Mouse (Mus musculus) CH12.LX (cell line): ENCODE measurements around the gene Etv2. TPM values are rescaled to one million over a fixed set of nuclear protein-coding genes. Genes with fewer than 3 reads are reported as not detected.

Source experiments
- DNase-seq: peaks from one replicate; pipeline ENCODE4 v3.0.0-alpha.2; 2013; ENCODE audit errors: extremely low read depth
- H3K27ac ChIP-seq: 2 replicates; pipeline ENCODE4 v1.5.1; 2012; ENCODE audit warnings: low read depth, mild to moderate bottlenecking, control low read depth, moderate library complexity; ENCODE audit not compliant: insufficient read depth
- H3K27me3 ChIP-seq: replicated peaks from 2 replicates; pipeline ENCODE3; 2012; ENCODE audit warnings: inconsistent platforms
- H3K36me3 ChIP-seq, 2 experiments: replicated peaks in 1 of 2; 2 replicates each; pipeline versions ENCODE3 to v1.6.1; 2012; ENCODE audit warnings: inconsistent platforms in 1 of 2, low read length in 1 of 2, mild to moderate bottlenecking in 1 of 2, mixed read lengths in 1 of 2, moderate library complexity in 1 of 2; ENCODE audit not compliant: control insufficient read depth in 1 of 2, insufficient read depth in 1 of 2
- H3K4me1 ChIP-seq, 2 experiments: 2 replicates each; pipeline ENCODE4 v1.6.1; 2012; ENCODE audit warnings: inconsistent platforms in 1 of 2, moderate library complexity in 1 of 2; ENCODE audit not compliant: insufficient read depth in 2 of 2, control insufficient read depth in 1 of 2
- H3K4me2 ChIP-seq: 2 replicates; pipeline ENCODE4 v1.6.1; 2012; ENCODE audit warnings: low read depth, mild to moderate bottlenecking, control low read depth; ENCODE audit not compliant: poor library complexity, insufficient read depth, severe bottlenecking
- H3K4me3 ChIP-seq, 3 experiments: fragments of 150-350 bp in 1 of 3; sonication (generic) in 1 of 3; replicated peaks in 1 of 3; 2 replicates each; pipeline versions ENCODE3 to v1.5.1; 2011 to 2012; ENCODE audit warnings: low read depth in 2 of 3, low read length in 2 of 3, mild to moderate bottlenecking in 2 of 3, moderate library complexity in 2 of 3, control low read depth in 1 of 3, improper control_type of control experiment in 1 of 3, inconsistent platforms in 1 of 3, mixed read lengths in 1 of 3; ENCODE audit not compliant: poor library complexity in 1 of 3
- H3K79me2 ChIP-seq: replicated peaks from 2 replicates; pipeline ENCODE4 v1.6.1; 2012; ENCODE audit warnings: mild to moderate bottlenecking, moderate library complexity; ENCODE audit not compliant: control insufficient read depth, poor library complexity, insufficient read depth, severe bottlenecking; ENCODE audit errors: extremely low read depth
- H3K9ac ChIP-seq: 2 replicates; pipeline ENCODE4 v1.6.1; 2012; ENCODE audit warnings: low read depth, mild to moderate bottlenecking, control low read depth, moderate library complexity; ENCODE audit not compliant: insufficient read depth
- H3K9me3 ChIP-seq: replicated peaks from 2 replicates; pipeline ENCODE3; 2012; ENCODE audit warnings: low read length, inconsistent platforms, mixed read lengths
- BHLHE40 ChIP-seq: IDR thresholded peaks from 2 replicates; pipeline ENCODE4 v1.6.1; 2011; ENCODE audit warnings: mild to moderate bottlenecking, low read depth, low read length, improper control_type of control experiment
- CHD1 ChIP-seq: IDR thresholded peaks from 2 replicates; pipeline ENCODE4 v1.6.1; 2012; ENCODE audit warnings: low read depth, low read length, improper control_type of control experiment, inconsistent platforms
- CHD2 ChIP-seq: IDR thresholded peaks from 2 replicates; pipeline ENCODE4 v1.6.1; 2011; ENCODE audit warnings: low read length, improper control_type of control experiment
- CTCF ChIP-seq, 2 experiments: IDR thresholded peaks in 1 of 2; conservative IDR thresholded peaks in 1 of 2; 2 replicates each; pipeline ENCODE4 v1.5.1; 2011 to 2012; ENCODE audit warnings: low read depth in 2 of 2, low read length in 2 of 2, improper control_type of control experiment in 1 of 2, inconsistent platforms in 1 of 2, mild to moderate bottlenecking in 1 of 2, moderate library complexity in 1 of 2
- E2F4 ChIP-seq: IDR thresholded peaks from 2 replicates; pipeline ENCODE4 v1.6.1; 2011; ENCODE audit warnings: low read depth, low read length, improper control_type of control experiment; ENCODE audit not compliant: insufficient replicate concordance
- ELF1 ChIP-seq: IDR thresholded peaks from 2 replicates; pipeline ENCODE4 v1.6.1; 2014; ENCODE audit warnings: low read depth, mild to moderate bottlenecking, inconsistent platforms, low read length, improper control_type of control experiment
- EP300 ChIP-seq: IDR thresholded peaks from 2 replicates; pipeline ENCODE4 v1.6.1; 2011; ENCODE audit warnings: low read length, improper control_type of control experiment
- ETS1 ChIP-seq: conservative IDR thresholded peaks from 2 replicates; pipeline ENCODE4 v1.6.1; 2012; ENCODE audit warnings: low read depth, mild to moderate bottlenecking, inconsistent platforms, low read length, improper control_type of control experiment, moderate library complexity
- IRF4 ChIP-seq: IDR thresholded peaks from 2 replicates; pipeline ENCODE4 v1.6.1; 2014; ENCODE audit warnings: low read depth, mild to moderate bottlenecking, inconsistent platforms, low read length, improper control_type of control experiment
- JUN ChIP-seq: IDR thresholded peaks from 2 replicates; pipeline ENCODE4 v1.6.1; 2011; ENCODE audit warnings: low read depth, mild to moderate bottlenecking, low read length, improper control_type of control experiment, moderate library complexity; ENCODE audit not compliant: insufficient read depth
- KAT2A ChIP-seq: IDR thresholded peaks from 2 replicates; pipeline ENCODE4 v1.6.1; 2012; ENCODE audit warnings: low read length, improper control_type of control experiment, inconsistent platforms; ENCODE audit not compliant: insufficient replicate concordance
- MAX ChIP-seq: IDR thresholded peaks from 2 replicates; pipeline ENCODE4 v1.6.1; 2011; ENCODE audit warnings: low read length, improper control_type of control experiment
- MAZ ChIP-seq: IDR thresholded peaks from 2 replicates; pipeline ENCODE4 v1.6.1; 2012; ENCODE audit warnings: low read depth, mild to moderate bottlenecking, inconsistent platforms, low read length, improper control_type of control experiment, moderate library complexity
- MEF2A ChIP-seq: IDR thresholded peaks from 2 replicates; pipeline ENCODE4 v1.6.1; 2014; ENCODE audit warnings: low read depth, mild to moderate bottlenecking, inconsistent platforms, low read length, improper control_type of control experiment, borderline replicate concordance
- MXI1 ChIP-seq: IDR thresholded peaks from 2 replicates; pipeline ENCODE4 v1.6.1; 2011; ENCODE audit warnings: mild to moderate bottlenecking, low read depth, low read length, improper control_type of control experiment
- NELFE ChIP-seq: IDR thresholded peaks from 2 replicates; pipeline ENCODE4 v1.6.1; 2011; ENCODE audit warnings: low read depth, low read length, improper control_type of control experiment
- NRF1 ChIP-seq: IDR thresholded peaks from 2 replicates; pipeline ENCODE4 v1.6.1; 2014; ENCODE audit warnings: low read depth, mild to moderate bottlenecking, inconsistent platforms, low read length, improper control_type of control experiment, moderate library complexity
- PAX5 ChIP-seq: IDR thresholded peaks from 2 replicates; pipeline ENCODE4 v1.6.1; 2012; ENCODE audit warnings: low read length, inconsistent platforms, mixed read lengths
- POLR2A ChIP-seq: IDR thresholded peaks from 2 replicates; pipeline ENCODE4 v1.6.1; 2011; ENCODE audit warnings: low read depth, mild to moderate bottlenecking, improper control_type of control experiment, low read length
- RAD21 ChIP-seq: IDR thresholded peaks from 2 replicates; pipeline ENCODE4 v1.6.1; 2011; ENCODE audit warnings: low read depth, mild to moderate bottlenecking, low read length, improper control_type of control experiment, moderate library complexity
- RCOR1 ChIP-seq: conservative IDR thresholded peaks from 2 replicates; pipeline ENCODE4 v1.6.1; 2012; ENCODE audit warnings: low read depth, mild to moderate bottlenecking, inconsistent platforms, low read length, improper control_type of control experiment
- SIN3A ChIP-seq: IDR thresholded peaks from 2 replicates; pipeline ENCODE4 v1.6.1; 2012; ENCODE audit warnings: low read length, improper control_type of control experiment, inconsistent platforms
- SMC3 ChIP-seq: IDR thresholded peaks from 2 replicates; pipeline ENCODE4 v1.6.1; 2011; ENCODE audit warnings: low read depth, low read length, improper control_type of control experiment
- TBP ChIP-seq: conservative IDR thresholded peaks from 2 replicates; pipeline ENCODE4 v1.6.1; 2011; ENCODE audit warnings: low read depth, low read length, improper control_type of control experiment
- USF2 ChIP-seq: conservative IDR thresholded peaks from 2 replicates; pipeline ENCODE4 v1.6.1; 2011; ENCODE audit warnings: low read depth, low read length, improper control_type of control experiment
- ZKSCAN1 ChIP-seq: IDR thresholded peaks from 2 replicates; pipeline ENCODE4 v1.6.1; 2012; ENCODE audit warnings: low read depth, inconsistent platforms, low read length, improper control_type of control experiment, borderline replicate concordance
- ZMIZ1 ChIP-seq: IDR thresholded peaks from 2 replicates; pipeline ENCODE4 v1.6.1; 2012; ENCODE audit warnings: low read depth, mild to moderate bottlenecking, inconsistent platforms, low read length, improper control_type of control experiment
- ZNF384 ChIP-seq: IDR thresholded peaks from 2 replicates; pipeline ENCODE4 v1.6.1; 2012; ENCODE audit warnings: low read depth, low read length, improper control_type of control experiment, inconsistent platforms
- dilution Hi-C: fragments of 300-500 bp; cut with MboI; formaldehyde crosslinking; loops from 2 replicates; pipeline ENCODE4 v1.14.3; 2020; ENCODE audit warnings: low sequenced_read_pairs; ENCODE audit not compliant: extremely low pct_unique_long_range_greater_than_20kb, extremely low pct_ligation_motif_present
- in situ Hi-C: fragments of 300-500 bp; cut with MboI; formaldehyde crosslinking; loops from 3 replicates; pipeline ENCODE4 v1.14.3; 2019; ENCODE audit warnings: low sequenced_read_pairs, low pct_ligation_motif_present, low pct_unique_long_range_greater_than_20kb, mixed read lengths
- polyA plus RNA-seq: library from polyadenylated mRNA; unstranded; fragments of >175 nt; gene quantifications from 2 replicates; pipeline ENCODE4 v1.2.1, GENCODE M21; 2012; ENCODE audit warnings: low read depth; ENCODE audit not compliant: insufficient read length
- total RNA-seq, 2 experiments: library from RNA; depleted of rRNA; stranded (reverse); fragments of 300-350 nt in 1 of 2; fragments of >200 nt in 1 of 2; gene quantifications; 2 replicates each; pipeline ENCODE4 v1.2.3; 2012 to 2014

Gene Etv2
- total and polyA plus RNA-seq, 3 experiments = not detected

- peak overlapping the region; percentile 100 for H3K27ac ChIP-seq
- H3K4me3 ChIP-seq = peak overlapping the region; percentile 84 to 93 (median 89)
- dilution Hi-C loops = no loop called here
- in situ Hi-C loops = no loop called here
- H3K79me2 ChIP-seq = peaks cover 56% of the 10 kb centered on the region
- peak overlapping the region; percentile 93 for H3K4me2 ChIP-seq
- H3K4me1 ChIP-seq = peaks cover 19 to 48% of the 10 kb centered on the region in 2 experiments
- 0 out of 2 replicates have a peak, but pooled peaks have one; percentile 17 for TF ChIP-seq POLR2A
- peak; percentile 63; the same call in 1 of the 2 replicates for TF ChIP-seq CHD1
- TF ChIP-seq USF2 = no peak
- 0 out of 2 replicates have a peak, but pooled peaks have one; percentile 11 for TF ChIP-seq MAZ
- 0 out of 2 replicates have a peak, but pooled peaks have one; percentile 33 for TF ChIP-seq SIN3A
- TF ChIP-seq SMC3 = no peak
- TF ChIP-seq MAX = no peak
- TF ChIP-seq ZMIZ1 = peak; percentile 53; the same call in 1 of the 2 replicates
- H3K27me3 ChIP-seq = no peaks in the 10 kb centered on the region
- no peak for DNase-seq
- peaks cover 9 to 26% of the 10 kb centered on the region in 2 experiments for H3K36me3 ChIP-seq
- H3K9me3 ChIP-seq = no peaks in the 10 kb centered on the region
- peak overlapping the region; percentile 74 for H3K9ac ChIP-seq
Observed at GRCm38 (mm10) chr7:30590927-30591604, 44.6 kb downstream of the Etv2 start.

DNA sequence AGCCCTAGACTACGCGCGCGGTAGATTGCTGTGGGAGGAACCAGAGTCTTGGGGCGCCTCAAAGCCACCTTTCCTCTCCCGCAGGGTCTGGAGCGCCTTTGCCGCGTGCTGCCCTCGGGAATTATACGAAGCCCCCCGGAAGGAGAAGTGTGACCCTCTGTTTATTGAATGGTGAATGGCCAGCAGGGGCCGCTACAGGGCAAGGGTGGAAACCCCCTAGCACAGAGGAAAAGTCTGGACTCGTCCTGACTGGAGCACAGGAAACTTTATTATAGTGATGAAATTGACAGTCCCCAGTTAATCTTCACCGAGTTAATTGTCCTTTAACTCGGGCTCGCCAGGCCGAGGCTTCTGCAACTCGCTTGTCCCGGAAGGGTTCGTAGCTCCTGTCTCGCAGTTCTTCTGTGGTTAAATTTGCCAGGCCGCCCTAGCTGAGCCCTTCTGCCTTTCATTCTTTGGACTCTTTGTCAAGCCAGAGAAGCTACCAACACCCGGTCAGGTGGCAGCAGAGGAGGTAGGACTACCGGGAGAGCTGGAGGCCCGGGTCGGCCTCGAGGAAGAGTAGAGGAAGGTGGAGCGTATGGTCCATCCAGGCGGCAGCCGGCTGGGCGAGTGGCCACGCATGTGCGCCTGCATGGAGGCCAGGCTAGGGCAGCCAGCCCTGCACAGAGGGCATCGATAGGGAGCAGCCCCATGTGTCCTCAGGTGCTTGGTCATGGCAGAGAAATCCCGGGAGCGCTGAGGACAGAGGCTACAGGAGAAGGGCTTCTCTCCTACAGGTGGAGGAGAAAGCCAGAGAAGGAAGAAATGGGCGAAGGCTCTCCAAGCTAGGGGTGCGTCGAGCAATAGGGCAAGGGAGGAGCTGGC is 46.0 kb downstream of the Etv2 start:
- dilution Hi-C loops = no loop called here
- no peak for TF ChIP-seq RCOR1
- TF ChIP-seq ETS1 = no peak
- TF ChIP-seq ZMIZ1 = peak; percentile 32; the same call in 1 of the 2 replicates
- TF ChIP-seq MEF2A = 0 out of 2 replicates have a peak, but pooled peaks have one; percentile 8
- TF ChIP-seq ZKSCAN1 = no peak
- TF ChIP-seq IRF4 = no peak; the same call in none of the 2 replicates
- TF ChIP-seq TBP = no peak
- TF ChIP-seq JUN = no peak
- no peak for TF ChIP-seq CHD2
- TF ChIP-seq KAT2A = 0 out of 2 replicates have a peak, but pooled peaks have one; percentile 9
- no peak for TF ChIP-seq POLR2A
- TF ChIP-seq NELFE = no peak
- peak; percentile 39; the same call in 1 of the 2 replicates for TF ChIP-seq CHD1
- TF ChIP-seq ELF1 = peak; percentile 48; the same call in 1 of the 2 replicates
- TF ChIP-seq USF2 = no peak
- peak; percentile 54 for TF ChIP-seq NRF1
- TF ChIP-seq MXI1 = peak; percentile 71
- TF ChIP-seq BHLHE40 = peak; percentile 30; the same call in 1 of the 2 replicates
- TF ChIP-seq E2F4 = no peak
- no peak for TF ChIP-seq EP300
- peak; percentile 36; the same call in 1 of the 2 replicates for TF ChIP-seq SIN3A
- TF ChIP-seq CTCF (conservative IDR thresholded peaks at IDR 0.05 in 1 of 2, IDR thresholded peaks at IDR 0.05 in 1 of 2; ENCODE audit: low read depth in 2 of 2, low read length in 2 of 2) = peak; percentile 72 to 93
- TF ChIP-seq PAX5 = no peak
- TF ChIP-seq ZNF384 = no peak
- TF ChIP-seq RAD21 = peak; percentile 87

More for the DNA sequence above, 46.0 kb downstream of the Etv2 start:
- H3K27ac ChIP-seq = peak overlapping the region; percentile 100
- H3K9ac ChIP-seq = peak overlapping the region; percentile 74
- H3K9me3 ChIP-seq = no peaks in the 10 kb centered on the region
- H3K4me2 ChIP-seq = peak overlapping the region; percentile 93
- H3K79me2 ChIP-seq = peaks cover 58% of the 10 kb centered on the region
- no peaks in the 10 kb centered on the region for H3K27me3 ChIP-seq
- peaks cover 7 to 35% of the 10 kb centered on the region in 2 experiments; a peak in 3 of 4 replicates for H3K4me1 ChIP-seq
- in situ Hi-C loops = no loop called here
- H3K36me3 ChIP-seq = peaks cover 23 to 40% of the 10 kb centered on the region in 2 experiments
- peak; percentile 75 for DNase-seq
- H3K4me3 ChIP-seq = peak overlapping the region; percentile 84 to 93 (median 89)
